Mouse (Mus musculus) lung, postnatal 14 days (tissue): ENCODE measurements around the gene Gcn1l1.

ENCODE experiments used
- DNase-seq: peaks from one replicate; pipeline ENCODE4 v3.0.0; 2021

Gcn1l1 gene

GRCm38 (mm10) chr5:115666366-115667065 lies 101.5 kb downstream of the Gcn1l1 start:
- DNase-seq: no peak

GRCm38 (mm10) chr5:115667210-115667609 lies 102.2 kb downstream of the Gcn1l1 start:
- no peak for DNase-seq

GRCm38 (mm10) chr5:115667894-115668293 lies 102.8 kb downstream of the Gcn1l1 start:
- DNase-seq: no peak

- no peak for DNase-seq
Observed at GRCm38 (mm10) chr5:115668986-115669385, 103.9 kb downstream of the Gcn1l1 start.

- no peak for DNase-seq
Observed at GRCm38 (mm10) chr5:115669974-115670373, 104.9 kb downstream of the Gcn1l1 start.

- DNase-seq: no peak
Observed at GRCm38 (mm10) chr5:115670406-115670805, 105.4 kb downstream of the Gcn1l1 start.

GRCm38 (mm10) chr5:115671846-115672245 lies 106.8 kb downstream of the Gcn1l1 start:
- no peak for DNase-seq
